Mouse (Mus musculus): Measurements from ENCODE around the gene C5ar1. TPM values are rescaled to one million over a fixed set of nuclear protein-coding genes. Genes with fewer than 3 reads are reported as not detected.
A peak's percentile ranks its signal among the peaks of the same experiment; 100 is the strongest.

The C5ar1 gene
- polyA plus RNA-seq, 1 experiment from 2014 or later = 3.7 TPM

DNA sequence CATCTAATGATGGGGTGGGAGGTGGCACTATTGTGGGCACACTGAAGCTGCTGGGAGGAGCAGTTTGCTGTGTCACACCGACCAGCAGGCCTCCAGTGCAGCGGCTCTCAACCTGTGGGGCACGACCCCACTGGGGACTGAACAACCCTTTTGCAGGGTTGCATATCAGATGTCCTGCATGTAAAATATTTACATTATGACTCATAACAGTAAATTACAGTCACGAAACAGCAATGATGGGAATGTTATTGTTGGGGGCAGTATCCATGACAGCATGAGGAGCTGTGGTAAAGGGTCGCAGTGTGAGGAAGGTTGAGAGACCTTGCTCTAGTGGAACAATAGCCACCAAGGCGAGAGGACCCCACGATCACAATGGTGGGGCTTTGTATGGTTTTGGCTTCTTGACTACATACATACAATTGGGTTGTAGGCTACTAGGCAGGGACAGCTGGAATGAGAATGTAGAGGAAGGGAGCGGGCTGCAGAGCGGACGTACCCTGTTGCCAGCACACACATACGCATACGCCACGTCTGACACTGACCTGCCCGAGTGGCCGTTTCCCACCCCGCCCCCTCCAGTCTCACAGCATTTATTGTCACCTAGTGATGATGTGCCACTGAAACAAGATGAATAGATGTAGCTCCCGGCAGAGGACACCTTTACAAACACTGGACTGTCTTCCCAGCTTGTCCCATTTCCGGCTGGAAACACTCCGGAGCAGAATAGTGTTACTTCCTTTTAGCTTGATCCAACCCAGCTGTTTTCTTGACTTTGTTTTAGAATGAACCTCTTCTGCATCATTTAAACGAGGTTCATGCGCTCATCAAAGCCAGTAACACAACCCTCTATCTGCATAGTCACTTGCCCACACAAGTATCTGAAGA is 50.3 kb downstream of the C5ar1 start:
- Histone ChIP-seq H3K27me3 (no peaks in the 10 kb centered on the region), H3K9me3 (replicated peaks) (no peaks in the 10 kb centered on the region), H3K4me3 (replicated peaks) (no peak overlapping the region), H3K27ac (no peak overlapping the region), H3K4me1 (peaks cover 14% of the 10 kb centered on the region; the same call in 1 of the 2 replicates), H3K9ac (no peak overlapping the region), H3K36me3 (peaks cover 70% of the 10 kb centered on the region), H3K4me2 (no peak overlapping the region)
- no peak for ATAC-seq (replicated peaks; ENCODE audit: low FRiP score)
- WGBS = 63% methylated on average over 21 of the region's 21 CpGs

DNA sequence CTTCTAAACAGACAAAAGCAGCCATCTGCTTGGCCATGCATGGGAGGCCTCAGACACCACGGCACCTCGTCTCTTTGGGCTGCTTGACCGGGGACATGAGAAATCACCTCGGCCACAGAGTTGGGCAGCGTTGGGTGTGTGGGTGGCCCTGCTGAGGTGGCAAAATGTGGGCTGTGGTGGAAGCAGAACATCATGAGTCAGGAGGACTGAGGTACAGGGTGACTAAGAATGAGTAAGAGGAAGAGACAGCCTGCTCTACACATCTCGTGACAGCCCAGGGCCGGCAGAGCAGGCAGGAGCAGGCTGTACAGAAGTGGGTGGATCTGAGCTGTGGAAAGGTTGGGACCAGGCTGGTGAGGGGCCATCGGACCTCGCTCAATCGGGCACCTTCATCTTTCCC is 51.8 kb downstream of the C5ar1 start:
- Histone ChIP-seq H3K27me3 (no peaks in the 10 kb centered on the region), H3K4me2 (no peak overlapping the region), H3K27ac (no peak overlapping the region), H3K36me3 (peaks cover 70% of the 10 kb centered on the region), H3K4me1 (peaks cover 25% of the 10 kb centered on the region; the same call in 1 of the 2 replicates), H3K9ac (no peak overlapping the region), H3K9me3 (replicated peaks) (no peaks in the 10 kb centered on the region), H3K4me3 (replicated peaks) (no peak overlapping the region)
- WGBS = 75% methylated on average over 10 of the region's 10 CpGs
- no peak for ATAC-seq (replicated peaks; ENCODE audit: low FRiP score)

DNA sequence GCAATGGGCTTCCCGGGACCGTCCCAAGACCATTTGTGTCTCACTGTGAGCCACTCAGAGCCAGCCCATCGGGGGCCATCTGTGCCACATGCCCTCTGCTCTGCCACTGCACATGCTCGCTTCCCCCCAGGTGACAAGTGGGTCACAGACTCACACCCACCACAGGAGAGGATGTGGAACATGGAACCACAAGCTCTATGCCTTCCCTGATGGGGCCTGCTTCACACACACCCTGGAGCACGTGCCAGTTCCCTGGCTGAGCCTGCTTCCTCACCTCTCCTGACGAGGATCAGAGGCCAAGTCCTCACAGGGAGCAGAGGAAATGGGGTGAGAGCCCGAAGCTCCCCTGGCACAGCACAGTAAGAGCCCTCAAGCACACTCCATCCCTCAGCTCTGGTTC is 52.3 kb downstream of the C5ar1 start:
- 87% methylated on average over 7 of the region's 7 CpGs for WGBS
- no peak for ATAC-seq (replicated peaks; ENCODE audit: low FRiP score)
- peaks cover 25% of the 10 kb centered on the region; the same call in 1 of the 2 replicates for H3K4me1 ChIP-seq

DNA sequence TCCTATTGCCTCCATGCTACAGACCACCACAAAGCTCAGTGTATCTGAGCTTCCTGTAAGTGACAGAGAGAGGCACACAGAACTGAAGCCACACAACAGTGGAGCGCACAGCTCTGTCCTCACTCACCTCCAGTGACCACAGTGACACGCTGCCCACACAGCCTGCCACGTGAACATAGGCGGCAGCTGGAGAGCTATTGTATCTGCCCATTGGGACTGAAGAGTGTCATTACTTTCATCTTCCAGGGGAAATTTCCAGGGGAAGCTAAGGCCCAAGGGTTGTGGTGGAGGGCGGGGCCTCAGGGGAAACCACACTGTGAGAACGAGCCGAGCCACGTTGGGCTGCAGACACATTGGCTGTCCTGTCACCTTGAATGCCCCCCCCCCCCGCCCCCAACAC is 54.5 kb downstream of the C5ar1 start:
- WGBS = 70% methylated on average over 9 of the region's 9 CpGs
- H3K36me3 ChIP-seq = peaks cover 74% of the 10 kb centered on the region
- H3K9me3 ChIP-seq (replicated peaks) = no peaks in the 10 kb centered on the region
- H3K4me1 ChIP-seq = peaks cover 25% of the 10 kb centered on the region; the same call in 1 of the 2 replicates
- no peaks in the 10 kb centered on the region for H3K27me3 ChIP-seq
- H3K4me2 ChIP-seq = no peak overlapping the region
- no peak overlapping the region for H3K4me3 ChIP-seq (replicated peaks)
- no peak overlapping the region for H3K9ac ChIP-seq
- H3K27ac ChIP-seq = no peak overlapping the region
- no peak for ATAC-seq (replicated peaks; ENCODE audit: low FRiP score)

More for the DNA sequence above, 52.3 kb downstream of the C5ar1 start:
- H3K36me3 ChIP-seq = peaks cover 73% of the 10 kb centered on the region
- H3K27ac ChIP-seq = no peak overlapping the region
- no peaks in the 10 kb centered on the region for H3K27me3 ChIP-seq
- H3K9ac ChIP-seq = no peak overlapping the region
- H3K4me3 ChIP-seq (replicated peaks) = no peak overlapping the region
- no peak overlapping the region for H3K4me2 ChIP-seq
- H3K9me3 ChIP-seq (replicated peaks) = no peaks in the 10 kb centered on the region

DNA sequence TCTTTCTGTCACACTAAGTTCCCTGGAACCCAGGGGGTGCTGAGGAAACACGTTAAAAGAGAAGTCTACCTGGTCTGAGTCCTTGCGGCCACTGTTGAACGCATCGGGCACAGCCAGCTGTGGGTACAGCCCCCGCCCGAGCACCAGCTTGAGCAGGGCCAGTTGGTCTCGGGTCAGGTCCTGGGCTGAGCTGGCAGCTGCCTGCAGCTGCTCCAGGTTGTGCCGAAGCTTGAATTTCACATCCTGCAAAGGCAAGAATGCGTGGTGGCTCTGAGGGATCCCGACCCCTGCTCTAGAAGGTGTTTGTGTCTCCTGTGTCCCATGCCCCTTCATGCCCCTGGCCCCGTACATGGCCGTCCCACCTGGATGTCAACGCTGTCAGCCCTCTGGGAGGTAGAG is 55.8 kb downstream of the C5ar1 start:
- H3K4me2 ChIP-seq = no peak overlapping the region
- H3K27me3 ChIP-seq = no peaks in the 10 kb centered on the region
- no peaks in the 10 kb centered on the region for H3K9me3 ChIP-seq (replicated peaks)
- H3K4me1 ChIP-seq = peaks cover 17% of the 10 kb centered on the region; the same call in 1 of the 2 replicates
- whole genome bisulfite sequencing = 65% methylated on average over 13 of the region's 13 CpGs
- peak; percentile 75 for ATAC-seq (replicated peaks; ENCODE audit: low FRiP score)
- H3K9ac ChIP-seq = no peak overlapping the region
- no peak overlapping the region for H3K4me3 ChIP-seq (replicated peaks)
- H3K36me3 ChIP-seq = peaks cover 75% of the 10 kb centered on the region
- H3K27ac ChIP-seq = peak overlapping the region; percentile 77

DNA sequence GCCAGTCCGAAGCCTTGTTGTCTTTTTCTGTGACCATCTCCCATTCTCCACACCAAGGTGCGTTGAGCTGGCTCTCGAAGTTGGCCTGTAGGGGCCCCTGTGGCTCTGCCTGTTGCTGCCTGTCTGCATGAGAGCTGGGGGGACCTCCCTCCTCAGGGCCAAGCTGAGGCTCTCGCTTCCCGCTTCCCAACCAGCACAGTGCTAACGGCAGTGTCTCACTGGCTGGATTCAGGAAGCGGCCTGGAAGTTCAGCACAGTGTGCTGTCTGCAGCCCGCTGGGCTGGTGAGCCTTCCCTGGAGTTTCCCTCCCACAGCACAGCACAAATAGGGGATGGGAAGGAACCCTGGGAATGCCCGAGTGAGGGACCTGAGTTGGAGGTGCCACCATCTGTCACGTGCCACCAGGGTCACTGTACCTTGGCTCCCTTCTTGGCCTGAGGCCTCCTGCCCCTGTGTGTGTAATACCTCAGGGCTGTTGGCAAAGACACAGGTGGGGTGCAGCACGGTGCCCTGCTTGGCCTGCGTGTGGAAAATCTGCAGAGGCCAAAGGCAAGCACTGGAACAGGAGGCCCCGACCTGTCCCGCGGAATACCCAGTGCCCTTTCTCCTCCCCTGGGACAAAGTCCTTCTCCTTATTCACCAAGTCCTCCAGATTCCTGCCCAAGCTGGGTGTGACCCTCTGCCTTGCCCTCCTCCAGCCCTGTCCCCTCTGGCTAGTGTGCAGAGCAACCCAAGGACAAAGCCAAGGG is 56.4 kb downstream of the C5ar1 start:
- peak overlapping the region; percentile 77 for H3K27ac ChIP-seq
- peak; percentile 33; the same call in 1 of the 2 replicates for ATAC-seq (replicated peaks; ENCODE audit: low FRiP score)

DNA sequence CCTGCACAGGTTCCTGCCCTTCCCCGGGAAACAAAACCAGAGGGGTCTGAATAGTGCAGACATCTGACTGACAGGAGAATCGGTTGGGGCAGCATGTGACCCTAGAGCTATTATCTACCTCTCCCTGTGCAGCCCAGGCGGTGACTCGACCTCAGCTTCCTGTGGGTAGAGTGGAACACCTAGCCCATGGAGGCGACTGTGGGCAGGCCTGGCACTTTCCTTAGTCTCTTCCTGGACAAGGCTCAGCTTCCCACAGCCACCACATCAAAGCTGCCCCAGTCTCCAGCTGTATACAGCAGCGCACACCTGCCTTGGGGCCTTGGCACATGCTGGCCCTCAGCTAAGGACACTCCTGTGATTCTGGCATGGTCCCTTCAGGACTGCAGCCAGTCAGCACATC is 58.2 kb downstream of the C5ar1 start:
- H3K36me3 ChIP-seq = peaks cover 83% of the 10 kb centered on the region
- no peak overlapping the region for H3K9ac ChIP-seq
- no peak overlapping the region for H3K4me2 ChIP-seq
- ATAC-seq (replicated peaks; ENCODE audit: low FRiP score) = no peak
- no peak overlapping the region for H3K27ac ChIP-seq
- peaks cover 18% of the 10 kb centered on the region; the same call in 1 of the 2 replicates for H3K4me1 ChIP-seq
- no peak overlapping the region for H3K4me3 ChIP-seq (replicated peaks)
- H3K27me3 ChIP-seq = no peaks in the 10 kb centered on the region
- WGBS = 90% methylated on average over 6 of the region's 6 CpGs
- H3K9me3 ChIP-seq (replicated peaks) = no peaks in the 10 kb centered on the region

More for the DNA sequence above, 56.4 kb downstream of the C5ar1 start:
- Histone ChIP-seq H3K36me3 (peaks cover 80% of the 10 kb centered on the region), H3K9ac (no peak overlapping the region), H3K27me3 (no peaks in the 10 kb centered on the region), H3K4me3 (replicated peaks) (no peak overlapping the region), H3K4me2 (no peak overlapping the region), H3K9me3 (replicated peaks) (no peaks in the 10 kb centered on the region), H3K4me1 (peaks cover 16% of the 10 kb centered on the region; the same call in 1 of the 2 replicates)
- 66% methylated on average over 15 of the region's 15 CpGs for WGBS

DNA sequence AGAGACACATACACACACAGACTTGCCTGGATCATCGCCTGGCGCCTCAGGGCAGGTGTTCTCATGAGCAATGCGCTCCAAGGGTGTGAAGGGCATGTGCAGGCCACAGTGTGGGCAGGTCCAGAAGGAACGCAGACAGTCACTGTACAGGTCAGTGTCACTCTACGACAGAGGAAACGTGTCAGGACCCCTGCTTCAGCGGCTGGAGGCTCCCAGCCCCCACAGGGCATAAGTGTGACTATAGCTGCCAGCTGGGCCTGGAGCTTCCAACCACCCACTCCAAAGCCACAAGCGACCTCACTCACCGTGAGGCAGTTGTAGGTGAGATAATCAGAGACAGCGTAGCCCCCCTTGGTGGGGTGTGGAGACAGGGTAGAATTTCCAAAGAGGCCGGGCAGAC is 60.8 kb downstream of the C5ar1 start:
- peaks cover 11% of the 10 kb centered on the region; the same call in 1 of the 2 replicates for H3K4me1 ChIP-seq
- no peak overlapping the region for H3K27ac ChIP-seq
- no peaks in the 10 kb centered on the region for H3K9me3 ChIP-seq (replicated peaks)
- no peak overlapping the region for H3K9ac ChIP-seq
- ATAC-seq (replicated peaks; ENCODE audit: low FRiP score) = no peak
- no peak overlapping the region for H3K4me3 ChIP-seq (replicated peaks)
- no peaks in the 10 kb centered on the region for H3K27me3 ChIP-seq
- peaks cover 64% of the 10 kb centered on the region for H3K36me3 ChIP-seq
- no peak overlapping the region for H3K4me2 ChIP-seq
- 81% methylated on average over 11 of the region's 11 CpGs for WGBS

DNA sequence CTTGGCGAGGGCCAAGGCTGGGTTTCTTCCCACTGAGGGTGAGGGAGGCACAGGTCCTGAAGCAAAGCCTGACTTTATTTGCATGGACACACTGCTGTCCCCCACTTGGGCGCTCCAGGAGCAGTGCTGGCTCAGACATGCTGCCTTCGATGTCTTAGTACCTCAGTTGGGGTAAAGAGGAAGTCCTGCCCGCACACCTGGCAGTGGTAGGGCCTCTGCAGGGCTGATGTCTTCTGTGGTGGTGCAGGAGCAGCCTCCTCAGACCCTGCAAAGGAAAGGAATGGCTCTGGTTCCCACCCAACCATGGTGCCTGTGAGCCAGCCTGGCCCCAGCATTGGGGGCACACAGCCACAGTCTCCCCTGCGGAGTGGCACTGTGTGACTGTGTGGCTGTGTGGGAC is 62.2 kb downstream of the C5ar1 start:
- no peaks in the 10 kb centered on the region for H3K9me3 ChIP-seq (replicated peaks)
- no peak overlapping the region for H3K4me3 ChIP-seq (replicated peaks)
- 0 out of 2 replicates have a peak overlapping the region, but pooled peaks have one; percentile 13 for H3K27ac ChIP-seq
- no peak overlapping the region for H3K4me2 ChIP-seq
- H3K4me1 ChIP-seq = peaks cover 5% of the 10 kb centered on the region; the same call in 1 of the 2 replicates
- WGBS = 63% methylated on average over 5 of the region's 5 CpGs
- H3K9ac ChIP-seq = no peak overlapping the region
- ATAC-seq (replicated peaks; ENCODE audit: low FRiP score) = no peak
- H3K36me3 ChIP-seq = peaks cover 50% of the 10 kb centered on the region
- H3K27me3 ChIP-seq = no peaks in the 10 kb centered on the region

Other genes starting within 250 kb of the C5ar1 start
- gene Bicra, start 211.6 kb downstream of the C5ar1 start, polyA plus RNA-seq (2015; fragmentation: Nextera tagmentation; extraction: Ambion mirVana) = 7.5 and 8.1 TPM in 2 replicates
- 0.13 TPM in 1 of 2 replicates, not detected in the other for gene Zfp541, start 197.7 kb downstream of the C5ar1 start, polyA plus RNA-seq (2015; fragmentation: Nextera tagmentation; extraction: Ambion mirVana)
- 178 and 203 TPM in 2 replicates for gene Napa, start 161.1 kb downstream of the C5ar1 start, polyA plus RNA-seq (2015; fragmentation: Nextera tagmentation; extraction: Ambion mirVana)
- 30.0 and 37.5 TPM in 2 replicates for gene Kptn, start 139.6 kb downstream of the C5ar1 start, polyA plus RNA-seq (2015; fragmentation: Nextera tagmentation; extraction: Ambion mirVana)
- 0.09 and 0.19 TPM in 2 replicates for gene Slc8a2, start 129.7 kb downstream of the C5ar1 start, polyA plus RNA-seq (2015; fragmentation: Nextera tagmentation; extraction: Ambion mirVana)
- 22.5 and 28.9 TPM in 2 replicates for gene Meis3, start 84.5 kb downstream of the C5ar1 start, polyA plus RNA-seq (2015; fragmentation: Nextera tagmentation; extraction: Ambion mirVana)
- gene Dhx34, start 37.5 kb downstream of the C5ar1 start, polyA plus RNA-seq (2015; fragmentation: Nextera tagmentation; extraction: Ambion mirVana) = 14.1 and 18.2 TPM in 2 replicates
- 0.04 and 0.08 TPM in 2 replicates for gene C5ar2, start 15.4 kb downstream of the C5ar1 start, polyA plus RNA-seq (2015; fragmentation: Nextera tagmentation; extraction: Ambion mirVana)
- 16.4 and 19.5 TPM in 2 replicates for gene Inafm1, start 14.1 kb upstream of the C5ar1 start, polyA plus RNA-seq (2015; fragmentation: Nextera tagmentation; extraction: Ambion mirVana)
- 28.9 and 33.0 TPM in 2 replicates for gene Ccdc9, start 27.3 kb upstream of the C5ar1 start, polyA plus RNA-seq (2015; fragmentation: Nextera tagmentation; extraction: Ambion mirVana)
- 12.3 and 12.4 TPM in 2 replicates for gene Bbc3, start 48.9 kb upstream of the C5ar1 start, polyA plus RNA-seq (2015; fragmentation: Nextera tagmentation; extraction: Ambion mirVana)
- gene Sae1, start 128.3 kb upstream of the C5ar1 start, polyA plus RNA-seq (2015; fragmentation: Nextera tagmentation; extraction: Ambion mirVana) = 327 and 334 TPM in 2 replicates
- 15.5 and 17.1 TPM in 2 replicates for gene Zc3h4, start 141.4 kb upstream of the C5ar1 start, polyA plus RNA-seq (2015; fragmentation: Nextera tagmentation; extraction: Ambion mirVana)
- 51.0 and 55.9 TPM in 2 replicates for gene Tmem160, start 193.2 kb upstream of the C5ar1 start, polyA plus RNA-seq (2015; fragmentation: Nextera tagmentation; extraction: Ambion mirVana)
- gene Npas1, start 218.2 kb upstream of the C5ar1 start, polyA plus RNA-seq (2015; fragmentation: Nextera tagmentation; extraction: Ambion mirVana) = 0.38 and 0.51 TPM in 2 replicates

All from kidney, embryonic 15.5 days (tissue).